Mouse (Mus musculus) forebrain, embryonic 13.5 days (tissue): Measurements from ENCODE around the gene Xpr1. TPM values are rescaled to one million over a fixed set of nuclear protein-coding genes. Genes with fewer than 3 reads are reported as not detected.

Source experiments
- ATAC-seq: fragments of 200-750 bp; cut with Nextera tagmentation; 2 replicates; pipeline ENCODE4 v1.8.0; 2017
- H3K27ac ChIP-seq: fragments of 300-500 bp; sonication (generic); 2 replicates; pipeline ENCODE4 v1.5.1; 2015; ENCODE audit warnings: inconsistent platforms, mild to moderate bottlenecking, moderate library complexity
- H3K27me3 ChIP-seq: fragments of 300-500 bp; sonication (generic); 2 replicates; pipeline ENCODE4 v1.6.1; 2015; ENCODE audit warnings: mild to moderate bottlenecking, inconsistent platforms
- H3K36me3 ChIP-seq: fragments of 300-500 bp; sonication (generic); 2 replicates; pipeline ENCODE4 v1.6.1; 2015; ENCODE audit warnings: mild to moderate bottlenecking, inconsistent platforms; ENCODE audit not compliant: poor library complexity, severe bottlenecking
- H3K4me1 ChIP-seq: fragments of 300-500 bp; sonication (generic); 2 replicates; pipeline ENCODE4 v1.6.1; 2015; ENCODE audit warnings: inconsistent platforms
- H3K4me2 ChIP-seq: fragments of 300-500 bp; sonication (generic); 2 replicates; pipeline ENCODE4 v1.6.1; 2015; ENCODE audit warnings: inconsistent platforms, mild to moderate bottlenecking, moderate library complexity
- H3K4me3 ChIP-seq: fragments of 300-500 bp; sonication (generic); 2 replicates; pipeline ENCODE4 v1.5.1; 2015; ENCODE audit warnings: mild to moderate bottlenecking, inconsistent platforms
- H3K9ac ChIP-seq: fragments of 300-500 bp; sonication (generic); 2 replicates; pipeline ENCODE4 v1.6.1; 2015; ENCODE audit warnings: mild to moderate bottlenecking, inconsistent platforms
- H3K9me3 ChIP-seq: fragments of 300-500 bp; sonication (generic); replicated peaks from 2 replicates; pipeline ENCODE4 v1.6.1; 2016; ENCODE audit warnings: inconsistent platforms
- WGBS: fragments of 180-500 bp; shearing (Covaris S2); methylation state at CpG from one replicate; pipeline ENCODE4 v1.1.7; 2015; 5-methylcytosine and 5-hydroxymethylcytosine counted together
- microRNA-seq: library from miRNA; unstranded; fragments of <30 nt; microRNA quantifications from one replicate; pipeline ENCODE4, GENCODE M21; 2016
- polyA plus RNA-seq: library from polyadenylated mRNA; unstranded; fragments of >200 nt; fragmentation: Nextera tagmentation; extraction: Ambion mirVana; gene quantifications from 2 replicates; pipeline ENCODE4 v1.2.1, GENCODE M21; 2015

Gene Xpr1
- polyA plus RNA-seq, 1 experiment from 2014 or later, result 42.8 TPM

- Histone ChIP-seq H3K4me3 (no peak overlapping the region), H3K9ac (peak overlapping the region; percentile 48), H3K27me3 (no peaks in the 10 kb centered on the region), H3K27ac (peak overlapping the region; percentile 96), H3K4me1 (peaks cover 88% of the 10 kb centered on the region), H3K36me3 (no peaks in the 10 kb centered on the region), H3K4me2 (0 out of 2 replicates have a peak overlapping the region, but pooled peaks have one; percentile 22), H3K9me3 (no peaks in the 10 kb centered on the region)
- ATAC-seq, result no peak
- 76% methylated on average over 9 of the region's 9 CpGs for whole genome bisulfite sequencing
Observed at GRCm38 (mm10) chr1:155233378-155233777, 183.8 kb downstream of the Xpr1 start.

- H3K27me3 ChIP-seq, result no peaks in the 10 kb centered on the region
- H3K27ac ChIP-seq, result peak overlapping the region; percentile 96
- H3K4me3 ChIP-seq, result no peak overlapping the region
- H3K4me2 ChIP-seq, result no peak overlapping the region
- H3K4me1 ChIP-seq, result peaks cover 85% of the 10 kb centered on the region
- 72% methylated on average over 6 of the region's 6 CpGs for WGBS
- no peak for ATAC-seq
- H3K9me3 ChIP-seq, result no peaks in the 10 kb centered on the region
- no peak overlapping the region for H3K9ac ChIP-seq
- H3K36me3 ChIP-seq, result no peaks in the 10 kb centered on the region
Observed at GRCm38 (mm10) chr1:155232786-155233185, 184.4 kb downstream of the Xpr1 start.

GRCm38 (mm10) chr1:155232385-155232784, 184.8 kb downstream of the Xpr1 start:
- no peak overlapping the region for H3K4me3 ChIP-seq
- H3K27me3 ChIP-seq, result no peaks in the 10 kb centered on the region
- H3K27ac ChIP-seq, result peak overlapping the region; percentile 96
- no peaks in the 10 kb centered on the region for H3K36me3 ChIP-seq
- ATAC-seq, result no peak
- no peak overlapping the region for H3K9ac ChIP-seq
- no peak overlapping the region for H3K4me2 ChIP-seq
- WGBS, result 42% methylated on average over 12 of the region's 12 CpGs
- peaks cover 81% of the 10 kb centered on the region for H3K4me1 ChIP-seq
- no peaks in the 10 kb centered on the region for H3K9me3 ChIP-seq

GRCm38 (mm10) chr1:155229464-155230411, 187.5 kb downstream of the Xpr1 start:
- peak; percentile 31; the same call in 1 of the 2 replicates for ATAC-seq
- H3K9me3 ChIP-seq, result no peaks in the 10 kb centered on the region
- peak overlapping the region; percentile 48 for H3K27ac ChIP-seq
- no peak overlapping the region for H3K4me2 ChIP-seq
- 27% methylated on average over 14 of the region's 14 CpGs for WGBS
- no peak overlapping the region; the same call in 1 of the 2 replicates for H3K9ac ChIP-seq
- peaks cover 57% of the 10 kb centered on the region for H3K4me1 ChIP-seq
- no peaks in the 10 kb centered on the region for H3K36me3 ChIP-seq
- H3K27me3 ChIP-seq, result no peaks in the 10 kb centered on the region
- no peak overlapping the region for H3K4me3 ChIP-seq

Small RNAs within 50 kb of the gene (microRNA-seq; reads per million reads assigned to microRNA genes)
- not detected for gene Gm22569

Other genes with a start within 250 kb of the Xpr1 start
- gene BC034090, start 173.0 kb downstream of the Xpr1 start, polyA plus RNA-seq, result 2.5 and 3.4 TPM in 2 replicates
- 74.2 and 84.3 TPM in 2 replicates for gene Acbd6, start 140.7 kb upstream of the Xpr1 start, polyA plus RNA-seq